Mouse (Mus musculus) heart, embryonic 14.5 days (tissue): ENCODE results near the gene Olfr209. TPM values are rescaled to one million over a fixed set of nuclear protein-coding genes. Genes with fewer than 3 reads are reported as not detected.
"Not testable (repeated sequence)": the region's sequence is repeated elsewhere in the genome, so short reads cannot be mapped to it uniquely, and the experiment has no call there.

Experiments
- ATAC-seq: fragments of 200-750 bp; cut with Nextera tagmentation; 2 replicates; pipeline ENCODE4 v1.8.0; 2017; ENCODE audit warnings: low read depth, moderate TSS enrichment; ENCODE audit not compliant: insufficient number of reproducible peaks, insufficient read depth, low FRiP score
- H3K27ac ChIP-seq, 2 experiments: fragments of 200-500 bp in 1 of 2; fragments of 300-500 bp in 1 of 2; sonication (generic) in 1 of 2; replicated peaks in 1 of 2; 2 replicates each; pipeline ENCODE4 v1.5.1; 2012 to 2014; ENCODE audit warnings: low read depth in 2 of 2, low read length in 2 of 2, control low read depth in 1 of 2, mild to moderate bottlenecking in 1 of 2, mixed read lengths in 1 of 2; ENCODE audit not compliant: control insufficient read depth in 1 of 2, insufficient read depth in 1 of 2
- H3K27me3 ChIP-seq: fragments of 300-500 bp; sonication (generic); 2 replicates; pipeline ENCODE4 v1.6.1; 2014; ENCODE audit warnings: mild to moderate bottlenecking, low read length, control low read depth; ENCODE audit not compliant: control insufficient read depth, insufficient read depth
- H3K36me3 ChIP-seq: fragments of 300-500 bp; sonication (generic); 2 replicates; pipeline ENCODE4 v1.6.1; 2014; ENCODE audit warnings: mild to moderate bottlenecking, control low read depth, low read length, mixed read lengths; ENCODE audit not compliant: control insufficient read depth, insufficient read depth
- H3K4me1 ChIP-seq, 2 experiments: fragments of 200-500 bp in 1 of 2; fragments of 300-500 bp in 1 of 2; sonication (generic) in 1 of 2; 2 replicates each; pipeline ENCODE4 v1.6.1; 2012 to 2014; ENCODE audit warnings: low read length in 2 of 2, control low read depth in 1 of 2, mixed read lengths in 1 of 2; ENCODE audit not compliant: control insufficient read depth in 2 of 2, insufficient read depth in 2 of 2
- H3K4me2 ChIP-seq: fragments of 300-500 bp; sonication (generic); 2 replicates; pipeline ENCODE4 v1.6.1; 2014; ENCODE audit warnings: mild to moderate bottlenecking, low read length
- H3K4me3 ChIP-seq, 2 experiments: fragments of 200-500 bp in 1 of 2; fragments of 300-500 bp in 1 of 2; sonication (generic) in 1 of 2; 2 replicates each; pipeline ENCODE4 v1.5.1; 2012 to 2014; ENCODE audit warnings: low read length in 2 of 2, mild to moderate bottlenecking in 2 of 2, control low read depth in 1 of 2, low read depth in 1 of 2, moderate library complexity in 1 of 2; ENCODE audit not compliant: control insufficient read depth in 1 of 2, insufficient read depth in 1 of 2
- H3K9ac ChIP-seq: fragments of 300-500 bp; sonication (generic); 2 replicates; pipeline ENCODE4 v1.6.1; 2014; ENCODE audit warnings: mild to moderate bottlenecking, low read length
- H3K9me3 ChIP-seq: fragments of 300-500 bp; sonication (generic); 2 replicates; pipeline ENCODE4 v1.6.1; 2016; ENCODE audit warnings: low read length, control low read depth; ENCODE audit not compliant: control insufficient read depth
- WGBS: fragments of 180-500 bp; shearing (Covaris S2); extraction: QIAGEN DNeasy Blood & Tissue Kit; methylation state at CpG from one replicate; pipeline ENCODE4 v1.1.7; 2014; 5-methylcytosine and 5-hydroxymethylcytosine counted together
- polyA plus RNA-seq: library from polyadenylated mRNA; unstranded; fragments of >200 nt; fragmentation: Nextera tagmentation; extraction: Ambion mirVana; gene quantifications from 2 replicates; pipeline ENCODE4 v1.2.1, GENCODE M21; 2014

Olfr209 gene
- polyA plus RNA-seq, 1 experiment from 2014 or later: not detected

DNA sequence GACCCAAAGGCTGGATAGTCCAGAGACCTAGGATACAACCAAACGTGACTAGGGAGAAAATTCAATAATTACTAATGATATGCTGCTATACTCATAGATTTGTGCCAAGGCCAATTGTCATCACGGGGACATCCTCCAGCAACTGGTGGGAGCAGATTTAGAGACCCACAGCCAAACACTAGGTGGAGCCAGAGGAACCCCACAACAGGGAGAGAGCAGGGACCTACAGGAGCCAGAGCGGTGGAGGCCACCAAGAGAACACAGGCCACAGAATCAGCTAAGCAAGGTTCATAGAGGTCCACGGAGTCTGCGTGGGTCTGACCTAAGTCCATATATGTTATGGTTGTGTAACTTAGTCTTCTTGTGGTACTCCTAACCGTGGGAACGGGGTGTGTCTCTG lies 37.3 kb upstream of the Olfr209 start:
- ATAC-seq: no peak
- no peak overlapping the region for H3K4me2 ChIP-seq
- H3K36me3 ChIP-seq: no peaks in the 10 kb centered on the region
- no peak overlapping the region for H3K9ac ChIP-seq
- H3K27ac ChIP-seq: no peak overlapping the region
- 72% methylated on average over 7 of the region's 7 CpGs for WGBS
- no peak overlapping the region for H3K4me3 ChIP-seq
- no peaks in the 10 kb centered on the region for H3K4me1 ChIP-seq
- no peaks in the 10 kb centered on the region for H3K27me3 ChIP-seq
- 0 out of 2 replicates have a peak, but pooled peaks cover 5% of the 10 kb centered on the region for H3K9me3 ChIP-seq

DNA sequence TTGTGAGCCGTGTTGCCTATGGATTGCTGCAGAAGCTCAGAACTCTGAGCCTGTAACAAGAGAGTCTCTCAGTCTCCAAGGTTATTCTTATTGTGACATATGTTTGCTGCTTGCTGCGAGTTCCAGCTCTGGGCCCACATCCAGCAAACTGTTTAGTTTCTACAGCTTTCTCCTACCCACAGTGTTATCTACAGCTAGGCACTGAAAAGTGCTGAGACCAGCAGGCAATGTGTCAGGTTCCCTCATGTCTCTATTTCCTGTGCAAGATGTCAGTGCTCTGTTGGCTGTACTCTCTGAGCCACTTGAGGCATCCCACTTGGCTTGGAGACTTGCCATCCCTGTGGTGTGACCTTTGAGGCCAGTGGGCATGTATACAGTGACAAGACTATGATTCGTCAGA lies 29.5 kb upstream of the Olfr209 start:
- no peak overlapping the region for H3K4me3 ChIP-seq
- H3K27ac ChIP-seq: no peak overlapping the region
- ATAC-seq: no peak
- H3K9ac ChIP-seq: no peak overlapping the region
- H3K36me3 ChIP-seq: no peaks in the 10 kb centered on the region
- no peaks in the 10 kb centered on the region for H3K4me1 ChIP-seq
- H3K27me3 ChIP-seq: no peaks in the 10 kb centered on the region
- 0 out of 2 replicates have a peak, but pooled peaks cover 5% of the 10 kb centered on the region for H3K9me3 ChIP-seq
- 55% methylated on average over 3 of the region's 3 CpGs for WGBS
- H3K4me2 ChIP-seq: no peak overlapping the region

DNA sequence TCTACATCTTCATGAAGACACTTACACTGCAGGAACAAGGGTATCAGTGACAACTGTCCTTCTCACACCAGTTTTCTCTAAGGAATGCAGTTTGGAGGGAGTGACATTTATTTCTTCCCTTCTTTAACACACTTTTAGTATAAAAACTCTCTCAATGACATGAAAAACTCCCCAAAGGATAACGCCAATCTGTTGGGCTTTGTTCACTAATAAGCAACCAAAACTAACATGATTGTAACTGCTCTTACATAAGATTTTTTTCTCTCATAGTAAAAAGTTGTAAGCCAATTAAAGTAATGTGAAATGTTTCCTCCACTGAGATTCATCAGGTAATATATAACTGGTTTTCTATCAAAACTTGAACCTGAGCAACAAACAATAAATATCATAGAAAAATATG lies 14.6 kb downstream of the Olfr209 start, which contains the start of gene Olfr206:
Gene Olfr206 (minus strand): TSS at position 101 of the 400 bp plus-strand sequence.
- Histone ChIP-seq H3K4me1 (no peaks in the 10 kb centered on the region), H3K4me3 (no peak within 1 kb of the TSS), H3K36me3 (no peaks in the 10 kb centered on the region), H3K4me2 (no peak within 1 kb of the TSS), H3K27me3 (no peaks in the 10 kb centered on the region), H3K27ac (no peak within 1 kb of the TSS), H3K9ac (no peak within 1 kb of the TSS), H3K9me3 (no peaks in the 10 kb centered on the region)
- WGBS: 67% methylated on average over 1 of the region's 1 CpGs
- no peak for ATAC-seq

DNA sequence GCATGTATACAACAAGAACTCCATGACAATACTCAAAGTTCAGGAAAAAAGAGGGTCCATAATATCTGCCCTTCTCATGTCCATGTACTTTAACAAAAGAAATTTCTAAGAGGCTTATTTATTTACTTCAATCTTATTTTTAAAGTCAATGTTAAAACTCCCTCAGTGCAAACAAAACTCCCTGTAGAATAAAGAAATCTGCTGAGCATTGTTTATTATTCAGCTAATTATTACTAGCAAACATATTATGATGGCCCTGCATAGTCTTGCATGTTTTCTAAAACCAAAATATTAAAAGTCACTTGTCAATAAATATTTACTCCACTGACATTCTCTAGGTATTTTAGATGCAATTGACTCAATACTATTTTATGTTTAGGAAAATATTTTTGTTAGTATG lies 32.8 kb downstream of the Olfr209 start, which contains the start of gene Olfr205:
Gene Olfr205 (minus strand): TSS at position 101 of the 400 bp plus-strand sequence.
- H3K9me3 ChIP-seq: no peaks in the 10 kb centered on the region
- H3K4me3 ChIP-seq: no peak within 1 kb of the TSS
- H3K4me2 ChIP-seq: no peak within 1 kb of the TSS
- no peaks in the 10 kb centered on the region for H3K36me3 ChIP-seq
- no peaks in the 10 kb centered on the region for H3K27me3 ChIP-seq
- ATAC-seq: no peak
- H3K9ac ChIP-seq: no peak within 1 kb of the TSS
- no peaks in the 10 kb centered on the region for H3K4me1 ChIP-seq
- no peak within 1 kb of the TSS for H3K27ac ChIP-seq

DNA sequence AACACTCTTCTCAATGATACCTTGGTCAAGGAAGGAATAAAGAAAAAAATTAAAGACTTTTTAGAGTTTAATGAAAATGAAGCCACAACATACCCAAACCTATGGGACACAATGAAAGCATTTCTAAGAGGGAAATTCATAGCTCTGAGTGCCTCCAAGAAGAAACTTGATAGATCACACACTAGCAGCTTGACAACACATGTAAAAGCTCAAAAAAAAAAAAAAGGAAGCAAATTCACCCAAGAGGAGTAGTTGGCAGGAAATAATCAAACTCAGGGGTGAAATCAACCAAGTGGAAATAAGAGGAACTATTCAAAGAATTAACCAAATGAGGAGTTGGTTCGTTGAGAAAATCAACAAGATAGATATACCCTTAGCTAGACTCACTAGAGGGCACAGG lies 40.5 kb downstream of the Olfr209 start:
- H3K27me3 ChIP-seq, ATAC-seq, H3K4me1 ChIP-seq, H3K27ac ChIP-seq, H3K9ac ChIP-seq, H3K9me3 ChIP-seq, H3K4me3 ChIP-seq, H3K36me3 ChIP-seq, H3K4me2 ChIP-seq: not testable (repeated sequence)
- WGBS: 47% methylated on average over 1 of the region's 1 CpGs

DNA sequence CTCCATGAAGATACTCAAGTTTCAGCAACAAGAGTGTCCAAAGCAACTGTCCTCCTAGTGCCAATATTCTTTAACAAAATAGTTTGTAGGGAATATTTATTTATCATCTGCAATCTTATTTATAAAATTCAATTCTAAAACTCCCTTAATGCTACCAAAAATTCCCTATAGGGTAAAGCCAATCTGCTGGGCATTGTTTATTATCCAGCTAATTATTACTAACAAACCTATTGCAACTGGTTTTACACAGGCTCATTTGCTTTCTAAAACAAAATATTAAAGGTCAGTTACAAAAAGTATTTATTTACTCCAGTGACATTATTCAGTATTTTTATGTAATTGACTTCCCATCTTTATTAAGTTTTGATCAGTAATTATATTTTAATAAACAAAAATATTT lies 45.6 kb downstream of the Olfr209 start, which contains the start of gene Olfr204:
Gene Olfr204 (minus strand): TSS at position 101 of the 400 bp plus-strand sequence.
- no peak for ATAC-seq
- no peak within 1 kb of the TSS for H3K4me3 ChIP-seq
- no peak within 1 kb of the TSS for H3K4me2 ChIP-seq
- H3K4me1 ChIP-seq: no peaks in the 10 kb centered on the region
- H3K9ac ChIP-seq: no peak within 1 kb of the TSS
- H3K9me3 ChIP-seq: no peaks in the 10 kb centered on the region
- no peaks in the 10 kb centered on the region for H3K27me3 ChIP-seq
- H3K27ac ChIP-seq: no peak within 1 kb of the TSS
- no peaks in the 10 kb centered on the region for H3K36me3 ChIP-seq

Other genes starting within 250 kb of the Olfr209 start
- not detected in 2 replicates for gene Olfr194, start 242.9 kb downstream of the Olfr209 start, polyA plus RNA-seq
- gene Olfr195, start 216.9 kb downstream of the Olfr209 start, polyA plus RNA-seq: not detected in 2 replicates
- gene Olfr196, start 193.5 kb downstream of the Olfr209 start, polyA plus RNA-seq: not detected in 2 replicates
- not detected in 2 replicates for gene Olfr198, start 160.5 kb downstream of the Olfr209 start, polyA plus RNA-seq
- gene Olfr199, start 144.2 kb downstream of the Olfr209 start, polyA plus RNA-seq: not detected in 2 replicates
- not detected in 2 replicates for gene Olfr201, start 91.4 kb downstream of the Olfr209 start, polyA plus RNA-seq
- gene Olfr202, start 77.2 kb downstream of the Olfr209 start, polyA plus RNA-seq: not detected in 2 replicates
- gene Olfr203, start 65.1 kb downstream of the Olfr209 start, polyA plus RNA-seq: not detected in 2 replicates
- gene Olfr204, start 45.7 kb downstream of the Olfr209 start, polyA plus RNA-seq: not detected in 2 replicates
- gene Olfr205, start 32.9 kb downstream of the Olfr209 start, polyA plus RNA-seq: not detected in 2 replicates
- not detected in 2 replicates for gene Olfr206, start 14.7 kb downstream of the Olfr209 start, polyA plus RNA-seq
- gene Gabrr3, start 43.3 kb upstream of the Olfr209 start, polyA plus RNA-seq: not detected in 2 replicates
- gene Riox2, start 107.8 kb upstream of the Olfr209 start, polyA plus RNA-seq: 24.2 and 25.9 TPM in 2 replicates
- 20.5 and 20.9 TPM in 2 replicates for gene Crybg3, start 237.0 kb upstream of the Olfr209 start, polyA plus RNA-seq